Mouse (Mus musculus): ENCODE data around the gene Bloc1s4.

Bloc1s4 gene

DNA sequence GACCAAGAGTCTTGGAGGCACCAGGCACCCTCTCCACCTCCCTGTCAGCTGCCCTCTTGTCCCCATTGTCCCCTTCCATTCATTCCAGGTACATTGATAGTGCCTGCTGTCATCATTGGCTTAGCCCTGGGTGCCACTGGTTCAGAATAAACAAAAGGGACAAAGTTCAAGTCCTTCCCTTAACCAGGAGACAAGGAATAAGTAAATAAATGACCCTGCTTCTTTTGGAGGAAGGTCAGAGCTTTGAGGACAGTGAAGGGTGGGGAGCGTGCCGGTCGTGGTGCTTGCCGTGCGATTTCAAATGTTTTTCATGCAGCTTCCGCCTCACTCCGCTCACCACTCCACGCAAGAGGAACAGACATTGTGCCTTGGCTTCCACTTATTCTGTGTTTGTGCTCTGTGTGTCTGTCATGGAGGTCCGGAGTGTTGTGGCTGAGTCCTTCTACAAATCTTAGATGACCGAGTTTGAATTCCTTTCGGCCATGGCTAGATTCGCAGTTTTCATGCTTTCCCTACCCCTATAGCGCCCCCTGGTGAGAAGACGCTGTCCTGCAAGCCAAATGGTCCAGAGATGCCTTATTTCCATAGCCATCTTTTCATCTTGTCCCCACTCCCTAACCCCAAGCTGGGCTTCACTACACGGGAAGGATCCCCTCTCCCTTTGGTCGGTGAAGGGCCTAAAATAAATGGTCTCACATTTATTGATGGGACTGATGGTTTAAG, 6.2 kb downstream of the Bloc1s4 start:
- peak; percentile 39; the same call in 1 of the 2 replicates for ATAC-seq (ENCODE audit: low TSS enrichment)

DNA sequence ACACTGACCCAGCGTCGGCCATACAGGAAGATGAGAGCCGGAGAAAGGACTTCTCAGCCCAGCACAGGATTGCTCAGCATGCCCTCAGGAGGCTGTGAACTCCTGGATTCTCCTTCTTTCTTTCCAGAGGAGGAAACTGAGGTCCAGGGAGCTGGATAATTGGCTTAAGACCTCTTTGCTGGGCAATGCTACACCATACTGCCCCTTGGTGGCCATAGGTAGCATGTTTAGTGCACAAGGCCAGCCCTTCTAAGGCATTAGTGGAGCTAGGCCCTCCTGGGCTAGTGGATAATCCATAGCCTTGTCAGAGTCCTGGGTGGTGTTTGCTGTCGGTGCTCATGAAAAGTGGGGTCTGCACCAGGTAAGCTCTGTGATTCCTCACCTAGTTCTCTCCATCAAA, 8.6 kb downstream of the Bloc1s4 start:
- ATAC-seq (ENCODE audit: low TSS enrichment) = 0 out of 2 replicates have a peak, but pooled peaks have one; percentile 36

DNA sequence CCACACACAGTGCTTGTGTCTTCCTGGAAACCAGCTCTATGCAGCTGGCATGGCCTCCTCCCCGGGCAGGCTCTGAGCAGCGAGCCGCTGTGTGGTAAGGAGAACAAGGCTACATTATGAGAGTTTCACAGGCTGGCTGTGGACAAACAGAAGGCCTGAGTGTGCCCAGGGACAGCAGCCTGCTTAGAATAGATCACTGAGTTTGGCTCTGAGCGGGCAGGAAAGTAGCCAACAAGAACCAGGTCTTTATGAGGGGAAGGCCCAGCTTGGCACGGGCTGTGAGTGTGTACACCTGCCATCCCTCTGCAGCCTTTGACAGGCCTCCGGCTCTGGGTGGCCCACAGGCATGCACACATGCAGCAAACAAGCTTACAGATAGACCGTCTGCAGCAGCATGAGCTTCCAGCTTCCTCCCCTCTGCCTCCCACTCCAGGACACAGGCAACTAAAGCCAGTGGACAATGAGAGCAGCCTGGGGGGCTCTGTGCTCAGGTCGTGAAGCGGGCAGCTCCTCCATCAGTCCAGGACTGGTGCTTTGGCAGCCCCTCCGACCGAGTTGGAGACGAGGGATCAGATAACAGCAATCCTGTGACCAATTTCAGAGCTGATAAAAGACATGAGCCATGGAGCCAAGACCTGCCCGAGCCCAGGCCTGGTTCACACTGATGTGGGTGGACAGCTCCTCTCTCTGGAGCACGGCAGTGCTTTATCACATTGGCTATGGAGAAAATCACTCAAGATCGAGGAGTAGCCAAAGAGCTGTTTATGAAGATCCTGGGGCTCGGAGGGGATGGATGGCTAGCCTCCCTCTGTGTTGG, 9.4 kb downstream of the Bloc1s4 start:
- peak; percentile 74 for ATAC-seq (ENCODE audit: low TSS enrichment)

- ATAC-seq (ENCODE audit: low TSS enrichment) = no peak
Measured at GRCm38 (mm10) chr5:36737765-36738164, 10.7 kb downstream of the Bloc1s4 start.

DNA sequence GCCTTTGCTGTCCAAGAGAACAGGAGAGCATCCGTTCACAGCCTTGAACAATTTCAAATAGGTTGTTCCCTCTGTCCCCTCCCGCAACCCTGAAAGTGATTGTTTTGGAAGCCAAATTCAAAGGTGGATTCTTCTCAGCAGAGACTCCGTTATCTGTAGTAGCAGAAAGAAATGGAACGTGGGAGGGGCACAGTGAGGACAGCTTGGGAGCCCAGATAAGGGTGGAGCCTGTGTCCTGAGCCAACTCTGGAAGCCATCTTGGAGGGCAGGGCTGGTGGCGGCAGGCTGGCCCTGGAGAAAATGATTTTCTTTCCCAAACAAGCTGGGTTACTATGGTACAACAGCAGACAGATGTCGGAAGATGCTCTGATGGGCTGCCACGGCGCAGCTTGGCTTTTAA, 12.4 kb downstream of the Bloc1s4 start:
- no peak for ATAC-seq (ENCODE audit: low TSS enrichment)

- ATAC-seq (ENCODE audit: low TSS enrichment) = no peak
Measured at GRCm38 (mm10) chr5:36735106-36735505, 13.3 kb downstream of the Bloc1s4 start.

DNA sequence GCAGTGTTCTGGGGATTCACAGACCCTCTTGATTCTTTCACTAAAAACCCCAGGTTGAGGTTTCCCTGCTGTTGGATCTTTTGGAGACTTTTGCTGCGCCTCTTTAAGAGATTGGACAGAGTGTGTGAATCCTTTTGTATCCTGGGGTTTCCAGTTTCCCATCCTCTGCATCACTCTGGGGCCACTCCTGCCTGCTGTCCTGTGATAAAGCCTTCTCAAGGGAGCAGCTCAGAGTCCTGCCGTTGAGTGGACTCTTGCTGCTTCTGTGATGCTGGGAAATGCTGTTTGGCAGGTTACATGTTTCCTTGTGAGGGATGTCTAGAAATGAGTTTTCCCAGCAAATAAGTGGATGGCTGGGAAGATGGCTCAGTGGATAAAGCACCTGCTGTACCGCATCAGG, 15.0 kb downstream of the Bloc1s4 start:
- no peak for ATAC-seq (ENCODE audit: low TSS enrichment)

- ATAC-seq (ENCODE audit: low TSS enrichment) = no peak
Measured at GRCm38 (mm10) chr5:36731901-36732652, 16.4 kb downstream of the Bloc1s4 start.

- no peak for ATAC-seq (ENCODE audit: low TSS enrichment)
Measured at GRCm38 (mm10) chr5:36730689-36731088, 17.8 kb downstream of the Bloc1s4 start.

- ATAC-seq (ENCODE audit: low TSS enrichment) = no peak
Measured at GRCm38 (mm10) chr5:36729923-36730322, 18.5 kb downstream of the Bloc1s4 start.

DNA sequence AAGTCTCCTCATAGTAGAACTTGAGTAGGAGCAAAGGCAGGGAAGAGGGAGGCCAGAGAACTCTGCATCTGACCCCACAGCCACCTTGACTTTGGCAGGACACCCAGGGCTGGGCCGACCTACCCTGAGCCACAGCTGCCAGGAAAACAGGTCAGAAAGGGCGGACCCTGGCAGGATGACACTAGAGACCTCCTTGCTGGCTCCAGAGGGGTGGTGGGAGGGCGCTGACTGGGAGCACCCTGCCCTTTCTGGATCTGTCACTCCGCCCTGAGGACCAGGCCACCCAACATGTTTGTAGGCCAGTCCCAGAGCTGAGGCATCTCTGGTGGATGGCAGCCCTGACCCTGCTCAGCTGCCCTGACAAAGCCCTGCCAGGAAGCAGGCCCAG, 19.4 kb downstream of the Bloc1s4 start:
- no peak for ATAC-seq (ENCODE audit: low TSS enrichment)

GRCm38 (mm10) chr5:36728403-36729085, 19.9 kb downstream of the Bloc1s4 start:
- ATAC-seq (ENCODE audit: low TSS enrichment) = no peak

DNA sequence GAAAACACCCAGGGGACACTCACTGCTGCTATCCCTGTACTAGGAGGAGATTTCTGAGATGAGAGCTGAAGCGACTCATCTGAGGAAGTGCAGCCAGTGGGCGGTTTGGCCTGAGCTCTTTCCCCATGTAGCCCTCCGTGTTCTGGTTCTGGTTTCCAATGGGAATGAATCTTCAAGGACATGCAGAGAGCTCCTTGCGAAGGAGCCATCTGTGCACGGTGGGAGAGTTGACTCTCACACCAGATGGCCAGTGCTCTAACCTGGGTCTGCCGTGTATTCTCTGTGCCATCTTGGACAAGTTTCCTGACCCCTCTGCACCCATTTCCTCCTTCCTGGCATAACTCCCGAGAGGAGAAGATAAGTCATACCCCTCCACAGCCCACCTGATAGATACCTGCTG, 20.7 kb downstream of the Bloc1s4 start:
- ATAC-seq (ENCODE audit: low TSS enrichment) = peak; percentile 38; the same call in 1 of the 2 replicates

GRCm38 (mm10) chr5:36727136-36727535, 21.3 kb downstream of the Bloc1s4 start:
- no peak for ATAC-seq (ENCODE audit: low TSS enrichment)

DNA sequence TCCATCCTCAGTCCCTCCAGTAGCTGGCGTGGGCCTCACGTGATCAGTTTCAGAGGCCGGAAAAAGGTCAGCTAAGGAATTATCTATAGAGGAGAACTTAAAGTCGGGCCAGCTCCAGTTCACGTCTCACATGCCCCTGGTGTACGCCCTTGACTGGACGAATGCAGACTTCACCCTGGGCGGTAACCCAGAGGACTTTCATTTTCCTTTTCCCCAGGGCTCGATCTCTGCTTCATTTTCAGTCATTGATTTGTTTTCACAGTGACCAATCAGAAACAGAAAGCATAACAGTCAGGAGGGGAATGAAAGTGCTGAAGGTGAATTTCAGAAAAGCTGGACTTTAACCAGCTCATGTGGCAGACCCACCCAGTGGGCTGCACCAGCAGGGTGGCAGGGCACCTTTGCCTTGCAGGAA, 22.1 kb downstream of the Bloc1s4 start:
- ATAC-seq (ENCODE audit: low TSS enrichment) = no peak

GRCm38 (mm10) chr5:36725861-36726260, 22.6 kb downstream of the Bloc1s4 start:
- no peak for ATAC-seq (ENCODE audit: low TSS enrichment)

- ATAC-seq (ENCODE audit: low TSS enrichment) = no peak
Measured at GRCm38 (mm10) chr5:36724274-36724673, 24.2 kb downstream of the Bloc1s4 start.

GRCm38 (mm10) chr5:36723356-36723755, 25.1 kb downstream of the Bloc1s4 start:
- ATAC-seq (ENCODE audit: low TSS enrichment) = no peak

- ATAC-seq (ENCODE audit: low TSS enrichment) = no peak
Measured at GRCm38 (mm10) chr5:36722415-36722856, 26.0 kb downstream of the Bloc1s4 start.

- ATAC-seq (ENCODE audit: low TSS enrichment) = peak; percentile 59
Measured at GRCm38 (mm10) chr5:36720710-36721375, 27.6 kb downstream of the Bloc1s4 start.

DNA sequence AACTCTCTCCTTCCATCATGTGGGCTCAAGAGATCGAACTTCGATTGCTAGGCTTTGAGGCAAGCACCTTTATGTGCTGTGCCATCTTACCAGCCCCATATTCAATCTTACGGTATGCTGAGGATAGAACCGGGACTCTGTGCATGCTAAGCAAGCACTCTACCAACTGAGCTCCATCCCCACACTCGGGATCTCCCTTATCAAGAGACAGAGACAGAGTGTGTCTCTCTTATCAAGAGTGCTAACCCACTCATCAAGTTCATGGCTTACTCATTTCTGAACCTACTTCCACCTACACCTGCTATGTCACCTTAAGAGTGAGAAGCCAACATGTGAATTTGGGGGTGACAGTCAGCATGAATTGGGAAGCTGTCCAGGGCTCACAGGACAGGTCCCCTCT, 28.2 kb downstream of the Bloc1s4 start:
- no peak for ATAC-seq (ENCODE audit: low TSS enrichment)

All from frontal cortex, adult (tissue).